Mouse (Mus musculus) hematopoietic stem cell, adult 5-6 weeks (primary cell): ENCODE data around the gene Ifnar2. TPM values are rescaled to one million over a fixed set of nuclear protein-coding genes. Genes with fewer than 3 reads are reported as not detected.

Experiments
- total RNA-seq: library from RNA; stranded (forward); fragments of 172-1452, 232-1000 nt; gene quantifications from 2 replicates; pipeline ENCODE4 v1.2.3, GENCODE M21; 2017

Gene Ifnar2
- total RNA-seq, 1 experiment from 2014 or later, result 147 TPM

Other genes with a start within 250 kb of the Ifnar2 start
- gene Olig2, start 147.3 kb upstream of the Ifnar2 start, total RNA-seq, result not detected in 2 replicates
- not detected in 2 replicates for gene Olig1, start 103.0 kb upstream of the Ifnar2 start, total RNA-seq
- not detected in 2 replicates for gene Gm21970, start 18.9 kb downstream of the Ifnar2 start, total RNA-seq
- gene Il10rb, start 33.4 kb downstream of the Ifnar2 start, total RNA-seq, result 55.1 and 57.3 TPM in 2 replicates
- gene Ifnar1, start 112.5 kb downstream of the Ifnar2 start, total RNA-seq, result 46.4 and 55.3 TPM in 2 replicates
- gene Ifngr2, start 174.3 kb downstream of the Ifnar2 start, total RNA-seq, result 7.1 and 7.5 TPM in 2 replicates
- 11.6 and 21.4 TPM in 2 replicates for gene Tmem50b, start 225.0 kb downstream of the Ifnar2 start, total RNA-seq
- gene Dnajc28, start 246.2 kb downstream of the Ifnar2 start, total RNA-seq, result 8.1 and 10.9 TPM in 2 replicates